Mouse (Mus musculus) NIH3T3 (cell line): ENCODE measurements around the gene Jchain.

Source experiments
- DNase-seq: peaks from one replicate; pipeline ENCODE4 v3.0.0-alpha.2; 2012; ENCODE audit warnings: low read depth

Gene Jchain

DNA sequence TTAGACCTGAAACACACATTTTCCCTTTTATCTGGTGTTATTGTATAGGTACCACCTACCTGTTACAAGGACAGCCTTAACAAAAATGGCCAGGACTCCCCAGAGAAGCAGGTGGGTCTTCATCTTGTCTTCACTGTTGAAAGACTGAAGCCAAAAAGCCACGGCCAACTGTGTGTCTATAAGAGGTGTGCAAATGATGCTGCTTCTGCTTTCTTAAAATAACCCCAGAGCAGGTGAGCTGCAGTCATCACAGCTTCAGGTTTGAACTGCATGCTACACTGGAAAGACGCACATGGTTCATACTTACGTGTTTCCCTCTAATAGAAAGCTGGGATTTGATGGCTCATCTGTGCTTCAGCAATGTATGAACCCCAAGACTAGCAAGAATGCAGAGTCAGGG is at the start of gene Jchain:
Gene Jchain (minus strand): TSS at position 235 of the 400 bp plus-strand sequence.
- no peak for DNase-seq

DNA sequence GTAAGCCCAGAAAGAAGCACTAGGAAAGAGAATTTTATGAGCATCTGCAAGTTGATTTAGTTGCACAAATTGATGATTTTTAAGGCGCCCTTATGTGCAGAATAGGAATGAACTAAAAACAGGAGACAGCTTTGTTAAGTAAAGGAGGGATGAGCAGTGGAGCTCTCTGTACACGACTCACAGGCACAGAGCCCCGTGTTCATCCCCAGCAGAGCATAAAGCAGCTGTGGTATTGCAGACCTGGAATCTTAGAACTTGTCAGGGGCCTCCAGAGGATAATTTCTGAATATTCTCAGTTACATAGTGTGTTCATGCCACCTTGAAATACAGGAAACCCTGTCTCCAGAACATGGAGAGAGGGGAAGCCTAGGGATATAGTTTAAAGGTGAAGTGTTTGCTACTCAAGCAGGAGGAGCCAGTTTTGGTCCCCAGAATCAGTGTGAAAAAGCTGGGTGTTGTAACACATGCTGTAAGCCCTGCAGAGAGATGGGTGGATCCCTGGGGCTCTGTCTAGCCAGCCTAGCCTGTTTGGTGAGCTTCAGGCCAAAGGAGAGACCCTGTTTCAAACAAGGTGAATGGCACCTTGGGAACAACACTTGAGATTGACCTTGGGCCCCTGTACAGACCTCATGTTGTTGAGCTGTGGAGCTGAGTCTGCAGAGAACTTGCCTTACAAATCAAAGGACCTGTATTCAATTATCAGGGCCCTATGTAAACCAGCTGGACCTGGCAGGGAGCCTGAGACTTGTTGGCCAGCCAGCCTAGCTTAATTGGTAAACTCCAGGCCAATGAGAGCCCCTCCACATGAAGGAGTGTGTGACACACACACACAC is 48.0 kb upstream of the Jchain start:
- peak; percentile 72 for DNase-seq

DNA sequence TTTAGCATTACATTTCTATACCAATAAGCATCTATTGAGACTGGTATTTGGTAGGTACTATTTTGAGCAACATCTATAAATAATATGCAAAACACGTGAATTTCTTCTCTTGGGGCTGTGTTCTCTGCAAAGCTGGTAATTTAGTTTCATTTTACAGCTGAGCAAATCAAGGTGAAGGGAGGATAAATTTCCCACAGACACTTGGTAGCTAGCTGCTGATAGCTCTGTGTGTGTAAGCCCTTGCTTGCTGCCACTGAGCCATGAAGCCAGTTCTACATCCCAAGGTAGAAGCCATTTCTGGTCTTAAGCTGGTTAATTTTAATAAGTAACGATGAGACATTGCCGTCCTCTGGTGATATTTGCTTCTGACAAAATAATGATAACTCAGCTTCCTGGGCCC is 47.1 kb upstream of the Jchain start:
- DNase-seq: no peak

DNA sequence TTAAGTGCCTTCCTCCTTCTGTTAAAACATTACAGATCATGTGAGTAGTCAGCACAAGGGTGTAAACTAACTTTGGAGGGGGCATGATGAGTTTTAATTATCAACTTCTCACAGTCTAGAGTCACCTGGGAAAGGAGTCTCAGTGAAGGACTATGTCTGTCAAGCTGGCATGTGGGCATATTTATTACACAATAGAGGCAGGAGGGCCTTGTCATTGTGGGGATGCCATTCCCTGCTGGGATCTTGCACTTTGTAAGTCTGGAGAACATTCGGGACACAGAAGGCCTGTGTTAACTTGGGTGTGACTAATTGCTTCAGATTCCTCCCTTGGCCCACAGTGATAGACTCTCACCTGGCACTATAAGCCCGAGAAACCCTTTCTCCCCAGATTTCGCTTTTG is 41.9 kb upstream of the Jchain start:
- DNase-seq: no peak

DNA sequence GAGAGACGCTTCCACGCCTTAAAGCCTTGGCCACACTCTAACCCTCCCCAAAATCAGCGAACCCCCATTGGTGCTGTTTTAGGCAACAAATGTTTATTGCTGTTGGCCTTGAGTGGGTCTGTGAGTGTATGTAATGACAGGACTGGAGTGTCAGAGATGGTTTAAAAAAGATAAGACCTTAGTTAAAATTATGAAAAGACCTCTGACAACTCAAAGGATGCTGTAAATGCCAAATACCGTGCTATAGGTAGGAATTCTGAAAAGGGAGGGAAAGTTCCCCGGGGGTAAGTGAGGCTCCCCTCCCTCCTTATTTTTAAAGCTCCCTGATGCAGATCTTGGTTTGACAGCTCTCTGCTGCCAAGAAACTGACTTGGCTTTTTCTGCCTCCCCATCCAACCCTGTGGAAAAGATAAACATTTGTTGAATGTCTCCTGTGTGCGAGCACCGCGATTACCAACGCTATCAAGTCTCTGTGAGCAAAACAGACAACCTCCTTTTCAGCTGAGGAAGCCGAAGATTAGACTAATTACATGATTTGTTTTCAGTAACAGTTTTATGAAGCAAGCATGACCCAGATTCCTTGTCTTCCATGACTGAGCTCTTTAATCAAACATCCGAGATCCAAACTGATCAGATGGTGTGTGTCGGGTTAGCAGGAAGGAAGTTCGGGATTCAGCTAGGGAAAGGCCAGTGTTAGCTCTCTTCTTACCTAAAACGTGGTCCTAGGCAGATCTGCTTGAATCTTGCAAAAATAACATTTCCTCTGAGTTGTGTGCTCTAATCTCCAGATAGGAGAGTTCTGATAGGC is 38.5 kb upstream of the Jchain start:
- DNase-seq: peak; percentile 44

DNA sequence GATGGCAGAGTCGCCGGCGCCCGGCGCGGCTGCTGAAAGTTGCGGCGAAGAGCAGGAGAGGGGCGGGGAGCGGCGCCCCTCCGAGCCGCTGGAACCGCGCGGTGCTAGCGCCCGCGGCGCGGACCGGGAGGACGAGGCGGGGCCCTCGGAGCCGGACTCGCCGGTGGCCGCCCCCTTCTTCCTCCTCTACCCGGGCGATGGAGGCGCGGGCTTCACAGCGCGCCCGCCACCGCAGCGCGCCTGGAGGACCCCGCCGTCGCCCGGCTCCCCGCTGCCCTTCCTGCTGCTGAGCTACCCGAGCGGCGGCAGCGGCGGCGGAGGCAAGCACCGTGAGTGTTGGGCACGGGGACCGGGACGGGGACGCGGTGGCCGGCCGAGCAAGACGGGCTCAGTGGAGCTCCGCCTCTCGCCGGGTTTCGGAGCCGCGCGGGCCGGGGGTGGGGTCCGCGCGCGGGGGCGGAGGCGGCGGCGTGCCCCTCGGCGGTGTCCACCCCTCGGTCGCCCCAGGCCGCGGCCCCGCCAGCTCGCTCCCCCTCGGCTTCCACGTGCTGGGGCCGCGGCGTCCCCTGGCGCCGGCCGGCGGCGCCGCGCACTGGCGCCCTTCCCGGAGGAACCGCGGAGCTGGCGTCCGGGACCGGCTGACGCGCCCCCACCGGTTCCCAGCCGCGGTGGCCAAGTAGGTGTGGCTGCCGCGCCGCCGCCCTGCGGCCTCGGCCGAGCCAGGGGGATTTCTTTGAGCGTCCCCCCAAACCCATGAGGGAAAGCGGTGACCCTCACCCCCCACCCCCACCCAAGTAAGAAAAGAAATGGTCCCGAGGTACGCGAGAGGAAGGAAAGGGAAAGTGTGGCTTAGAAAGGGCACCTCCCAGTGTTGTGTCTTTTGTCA is 37.7 kb upstream of the Jchain start:
- DNase-seq: peak; percentile 85

DNA sequence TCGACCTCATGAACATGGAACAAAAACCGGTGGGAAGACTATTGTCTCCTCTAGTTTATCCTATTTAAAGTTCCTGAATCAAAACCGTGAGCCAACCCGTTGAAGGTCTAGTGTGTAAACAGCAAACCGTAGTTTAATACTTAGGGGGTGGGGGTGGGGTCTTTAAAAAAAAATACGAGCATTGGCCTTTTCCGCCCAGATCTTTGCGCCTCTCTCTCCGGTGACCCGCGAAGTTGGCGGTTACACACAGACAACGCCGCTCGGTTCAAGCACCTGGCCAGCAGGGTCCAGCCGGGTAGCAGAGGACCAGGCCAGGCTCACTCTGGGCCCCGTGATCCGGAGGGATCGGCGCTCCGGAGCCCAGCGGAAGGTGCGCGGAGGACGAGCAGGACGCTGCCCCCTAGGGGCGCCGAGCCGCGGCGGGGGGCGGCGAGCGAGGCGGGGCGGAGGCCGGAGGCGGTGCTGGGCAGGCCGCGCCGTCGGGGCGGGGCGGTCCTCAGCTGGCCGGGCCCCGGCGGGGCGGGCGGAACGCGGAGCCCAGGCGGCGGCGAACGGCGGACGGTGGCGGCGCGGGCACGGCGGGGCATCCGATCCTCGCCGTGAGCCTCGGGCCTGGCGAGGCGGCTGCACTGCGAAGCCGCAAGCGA is 36.9 kb upstream of the Jchain start, which contains the start of gene Rufy3:
Gene Rufy3 (plus strand): TSS at position 540 of the 647 bp plus-strand sequence.
- DNase-seq: peak; percentile 92

DNA sequence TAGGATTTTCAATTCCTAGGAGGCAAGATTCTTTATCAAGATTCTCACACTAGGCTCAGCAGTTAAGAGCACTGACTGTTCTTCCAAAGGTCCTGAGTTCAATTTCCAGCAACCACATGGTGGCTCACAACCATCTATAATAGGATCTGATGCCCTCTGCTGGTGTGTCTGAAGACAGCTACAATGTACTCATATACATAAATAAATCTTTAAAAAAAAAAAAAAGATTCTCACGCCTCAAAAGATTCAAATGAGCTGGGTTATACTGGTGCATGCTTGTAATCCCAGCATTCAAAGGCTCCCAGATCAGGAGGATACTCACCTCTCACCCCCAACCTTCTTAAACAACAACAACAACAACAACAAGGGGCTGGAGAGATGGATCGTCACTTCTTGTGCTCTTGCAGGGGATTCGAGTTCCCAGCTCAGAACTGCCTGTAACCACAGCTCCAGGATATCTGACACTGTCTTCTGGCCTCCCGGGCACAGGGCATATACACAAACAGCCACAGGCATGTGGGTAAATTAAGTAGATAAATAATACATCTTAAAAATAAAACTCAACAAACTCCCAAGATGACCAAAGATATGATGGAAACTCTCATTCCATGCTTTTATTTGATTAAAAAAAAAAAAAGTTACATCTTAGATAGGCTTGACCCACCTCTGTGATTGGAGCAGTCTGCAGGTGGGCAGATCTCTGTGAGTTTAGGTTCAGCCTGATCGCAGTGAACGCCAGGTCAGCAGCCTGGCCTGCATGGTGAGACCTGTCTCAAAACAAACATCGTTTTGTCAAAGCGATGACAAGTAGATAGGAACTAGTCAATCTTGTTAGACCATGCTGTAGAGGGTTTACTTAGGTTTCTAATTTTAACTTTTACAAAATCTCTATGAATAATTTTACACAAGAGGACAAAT is 35.4 kb upstream of the Jchain start:
- no peak for DNase-seq

DNA sequence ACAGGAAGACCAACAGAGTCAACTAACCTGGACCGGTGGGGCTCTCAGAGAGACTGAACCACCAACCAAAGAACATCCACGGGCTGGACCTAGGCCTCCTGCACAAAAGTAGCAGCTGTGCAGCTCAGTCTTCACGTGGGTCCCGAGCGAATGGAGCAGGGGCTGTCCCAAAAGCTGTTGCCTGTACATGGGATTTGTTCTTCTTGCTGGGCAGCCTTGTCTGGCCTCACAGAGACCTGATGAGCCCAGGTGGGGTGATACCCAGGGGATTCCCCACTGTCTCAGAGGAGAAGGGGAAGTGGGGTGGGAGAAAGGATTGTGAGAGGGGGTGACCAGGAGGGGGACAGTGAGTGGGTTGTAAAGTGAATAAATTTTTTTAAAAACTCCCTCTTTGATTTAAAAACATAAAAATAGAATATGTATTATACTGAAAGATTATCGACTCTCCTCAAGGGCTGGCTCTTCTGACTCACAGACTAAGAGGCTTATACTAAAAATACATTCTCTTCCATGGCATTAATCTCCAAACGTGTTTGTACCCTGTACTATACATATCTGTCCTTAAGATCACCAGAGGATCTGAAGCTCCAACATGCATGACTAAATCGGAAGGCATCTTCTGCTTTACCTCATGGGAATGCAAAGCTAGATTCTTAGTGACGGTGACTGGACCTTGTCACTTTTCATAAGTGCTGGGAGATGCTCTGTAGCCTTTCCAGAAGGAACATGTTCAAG is 33.6 kb upstream of the Jchain start:
- no peak for DNase-seq

DNA sequence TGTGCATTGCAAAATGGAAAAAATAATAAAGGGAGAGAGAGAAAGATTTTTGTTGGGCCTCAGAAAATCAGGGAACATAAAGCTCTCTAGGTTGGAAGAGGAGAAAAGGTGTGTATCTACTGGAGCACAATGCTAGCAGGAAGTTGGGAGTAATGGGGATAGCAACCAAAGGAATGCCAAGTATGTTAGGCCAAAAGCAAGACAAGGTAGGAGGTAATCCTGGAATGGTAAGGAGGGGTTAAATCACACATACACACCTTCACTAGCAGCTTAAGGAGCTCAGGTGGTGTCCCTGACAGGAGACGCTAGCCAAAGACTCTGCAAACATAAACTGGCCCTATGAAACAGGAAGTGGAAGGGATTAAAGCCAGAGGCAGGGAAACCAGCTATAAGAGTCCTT is 31.3 kb upstream of the Jchain start:
- DNase-seq: no peak

DNA sequence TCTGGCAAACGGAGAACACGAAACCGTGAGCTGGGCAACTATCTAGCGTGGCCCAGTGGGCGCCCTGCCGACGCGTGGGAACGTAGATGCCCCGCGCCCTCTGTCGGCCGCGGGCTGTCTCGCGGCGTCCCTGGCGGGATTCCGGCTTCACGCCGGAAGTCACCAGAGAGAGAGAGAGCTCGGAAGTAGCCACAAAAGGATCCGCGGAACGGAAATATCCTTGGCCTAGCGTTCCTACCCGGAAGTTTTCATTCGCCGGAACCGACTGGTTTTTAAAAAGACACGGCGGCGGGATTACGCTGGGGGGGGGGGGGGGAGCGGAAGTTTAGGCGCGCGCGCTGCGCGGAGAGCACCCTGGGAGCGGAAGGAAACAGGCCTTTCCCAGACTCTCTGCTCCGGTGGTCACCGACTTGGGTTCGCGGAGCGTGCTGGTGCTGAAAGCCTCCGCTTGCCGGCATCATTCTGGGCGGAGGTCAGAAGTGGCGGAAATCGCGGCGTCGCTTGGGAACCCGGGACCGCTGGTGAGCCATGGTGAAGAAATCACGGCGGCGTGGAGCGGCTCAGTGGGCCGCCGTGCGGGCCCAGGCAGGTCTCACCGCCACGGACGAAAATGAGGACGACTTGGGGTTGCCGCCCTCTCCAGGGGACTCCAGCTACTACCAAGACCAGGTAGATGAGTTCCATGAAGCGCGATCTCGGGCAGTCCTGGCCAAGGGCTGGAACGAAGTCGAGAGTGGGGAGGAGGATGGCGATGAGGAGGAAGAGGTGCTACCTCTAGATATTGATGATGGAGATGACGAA is 26.6 kb upstream of the Jchain start, which contains the start of gene Utp3:
Gene Utp3 (plus strand): TSS at position 377 of the 801 bp plus-strand sequence.
- peak; percentile 99 for DNase-seq

DNA sequence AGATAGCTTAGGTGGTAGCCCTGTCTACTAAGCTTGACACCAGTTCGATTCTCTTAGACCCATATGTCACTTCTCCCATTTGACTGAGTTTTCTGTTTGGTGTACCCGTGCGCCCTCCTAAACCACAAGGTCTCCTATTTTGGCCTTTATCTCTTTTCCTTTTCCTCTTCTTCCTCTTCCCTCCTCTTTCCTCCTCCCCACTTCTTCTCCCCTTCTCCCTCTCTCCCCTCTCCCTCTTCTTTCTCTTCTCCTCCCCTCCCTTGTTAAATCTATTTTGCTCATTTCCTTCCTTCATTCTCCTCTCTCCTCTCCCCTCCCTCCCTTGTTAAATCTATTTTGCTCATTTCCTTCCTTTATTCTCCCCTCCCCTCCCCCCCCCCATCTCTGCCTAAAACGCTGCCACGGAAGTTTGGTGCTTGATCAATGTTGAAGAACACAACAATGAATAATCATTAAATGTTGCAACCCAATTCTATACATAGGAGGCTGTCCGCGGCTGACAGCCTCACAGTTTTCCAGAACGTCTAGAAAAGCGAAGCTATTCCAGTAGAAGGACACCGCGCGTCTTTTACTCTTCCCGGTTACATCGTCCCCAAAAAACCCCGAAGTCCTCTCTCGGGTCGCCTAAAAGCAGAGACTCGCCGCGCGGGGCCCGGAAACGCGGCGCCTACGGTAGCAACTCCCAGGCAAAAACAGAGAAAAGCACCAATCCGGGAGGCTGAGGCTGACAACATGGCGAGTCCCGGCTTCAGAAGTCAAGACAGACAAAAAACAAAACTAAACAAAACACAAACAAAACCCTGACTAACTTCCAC is 25.8 kb upstream of the Jchain start:
- DNase-seq: peak; percentile 58

DNA sequence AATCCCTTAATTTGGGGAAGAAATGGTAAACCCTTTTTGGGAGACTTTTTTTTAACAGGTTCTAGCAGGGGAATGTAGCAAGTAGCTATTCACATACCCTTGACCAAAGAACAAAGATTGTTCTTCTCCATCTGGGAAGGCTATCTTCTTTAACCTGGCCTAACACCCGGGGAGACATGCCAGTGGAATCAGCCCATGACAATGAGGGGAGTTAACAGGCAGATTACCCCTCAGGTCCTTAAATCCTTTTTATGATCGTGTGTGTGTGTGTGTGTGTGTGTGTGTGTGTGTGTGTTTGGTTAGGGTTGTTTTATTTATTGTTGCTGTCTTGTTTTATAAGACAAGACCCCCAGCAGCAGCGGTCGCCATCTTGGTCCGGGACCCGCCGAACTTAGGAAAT is 17.8 kb upstream of the Jchain start:
- no peak for DNase-seq

DNA sequence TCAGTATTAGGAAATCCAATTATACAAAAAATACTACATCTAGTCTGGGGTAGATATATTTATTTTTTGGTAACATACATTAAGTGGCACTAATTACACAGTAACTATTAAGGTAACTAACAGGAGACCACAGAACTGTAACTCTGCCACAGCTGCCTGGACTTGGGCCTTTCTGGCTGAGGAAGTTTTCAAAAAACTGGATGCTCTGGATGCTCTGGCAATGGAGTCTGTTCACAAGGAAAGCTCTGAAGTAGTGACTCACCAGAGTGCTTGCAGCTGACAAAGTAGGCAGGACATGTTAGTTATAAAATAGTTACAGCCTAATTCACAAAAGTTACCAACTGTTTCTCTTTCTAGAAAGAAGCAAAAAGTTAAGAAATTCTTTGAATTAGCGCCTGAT is 16.7 kb upstream of the Jchain start:
- DNase-seq: peak; percentile 13

DNA sequence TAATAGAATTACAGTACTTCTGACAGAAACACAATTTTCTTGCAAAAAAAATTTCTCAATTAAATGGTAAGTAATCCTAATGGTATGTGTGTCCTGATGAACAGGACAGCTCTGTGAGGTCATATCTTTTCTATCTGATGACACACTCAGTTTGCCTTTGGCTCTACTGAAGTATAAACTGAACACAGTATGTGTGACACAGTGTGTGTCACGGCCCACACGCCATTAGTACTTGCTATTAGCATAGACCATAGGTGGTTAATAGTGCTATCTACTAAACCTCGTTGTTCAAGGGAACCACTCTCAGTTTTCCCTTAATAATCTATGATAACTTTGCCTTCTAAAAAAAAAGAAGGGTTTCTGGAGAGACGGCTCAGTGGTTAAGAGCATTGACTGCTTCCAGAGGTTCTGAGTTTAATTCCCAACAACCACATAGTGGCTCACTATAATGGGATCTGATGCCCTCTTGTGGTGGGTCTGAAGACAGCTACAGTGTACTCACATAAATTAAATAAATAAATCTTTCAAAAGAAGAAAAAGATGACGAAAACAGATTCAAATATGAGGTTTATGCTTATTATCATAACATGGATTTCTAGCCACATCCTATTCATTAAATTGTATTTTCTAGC is 15.1 kb upstream of the Jchain start:
- DNase-seq: peak; percentile 76

DNA sequence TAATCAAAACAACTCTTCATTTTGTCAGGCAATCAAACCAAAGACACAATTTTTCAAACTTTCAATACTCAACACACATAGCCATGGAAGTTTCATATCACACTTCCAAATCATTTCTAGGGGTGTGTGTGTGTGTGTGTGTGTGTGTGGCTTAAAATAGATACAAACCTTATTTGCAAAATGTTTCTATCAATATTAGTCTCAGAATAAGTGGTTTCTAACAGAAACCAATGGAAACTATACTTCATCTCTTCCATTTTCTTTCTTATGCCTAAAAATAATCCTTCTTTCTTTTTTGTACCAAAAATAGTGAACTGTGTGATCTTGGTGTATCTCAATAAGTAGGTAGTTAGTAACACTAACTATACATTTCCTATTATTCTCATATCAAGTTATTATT is 13.2 kb upstream of the Jchain start:
- DNase-seq: no peak

DNA sequence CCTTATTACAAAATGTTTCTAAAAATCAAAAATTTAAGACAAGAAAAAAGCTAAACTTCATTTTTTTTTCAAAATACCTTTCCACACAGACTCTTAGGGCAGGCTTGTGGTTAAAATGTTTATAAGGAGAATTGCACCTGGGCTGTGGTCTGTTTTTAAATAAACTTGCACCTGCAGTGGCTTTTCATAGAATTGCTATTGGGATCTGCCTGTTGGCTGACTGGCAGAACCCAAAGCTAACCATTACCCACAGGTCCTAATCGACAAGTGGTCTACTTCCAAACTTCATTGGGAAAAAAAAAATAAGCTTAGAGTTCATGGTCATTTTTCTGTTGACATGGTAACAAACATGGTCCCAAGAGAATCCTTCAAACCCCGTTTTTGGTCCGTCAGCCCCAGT is 7.0 kb upstream of the Jchain start:
- DNase-seq: no peak

DNA sequence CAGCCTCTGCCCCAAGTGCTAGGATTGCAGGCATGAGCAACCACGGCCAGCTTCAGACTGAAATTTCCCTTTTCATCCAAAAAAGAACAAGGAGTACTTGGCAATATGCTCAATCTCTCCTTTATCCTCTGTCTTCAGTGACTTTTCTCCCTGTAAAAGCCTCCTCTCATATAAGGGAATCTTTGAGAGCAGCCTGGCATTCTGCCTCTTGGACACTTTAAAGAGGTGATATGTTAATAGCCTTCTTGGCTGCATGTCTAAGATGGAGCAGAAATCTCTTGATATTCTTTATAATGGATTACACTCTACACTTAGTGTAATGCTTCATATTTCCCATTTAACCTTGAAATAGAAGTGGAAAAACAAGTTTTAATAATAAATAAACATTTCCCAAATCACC is 3.2 kb upstream of the Jchain start:
- DNase-seq: no peak
